Mouse (Mus musculus): Measurements from ENCODE around the gene Pdzd9.

- TF ChIP-seq CTCF (IDR thresholded peaks at IDR 0.05; ENCODE audit: low read depth) (no peak), EP300 (IDR thresholded peaks at IDR 0.05; ENCODE audit: low read depth) (no peak)
These were observed 8.1 kb downstream of the Pdzd9 start for GRCm38 (mm10) chr7:120662079-120662478.

Measured in liver, postnatal 0 days (tissue).